Mouse (Mus musculus) myocyte (in vitro differentiated cells): Measurements from ENCODE around the gene Naf1. TPM values are rescaled to one million over a fixed set of nuclear protein-coding genes. Genes with fewer than 3 reads are reported as not detected.

Experiments used
- H3K27me3 ChIP-seq: one replicate; pipeline ENCODE4 v1.6.1; 2011; ENCODE audit not compliant: control insufficient read depth, insufficient read depth, insufficient read length
- H3K36me3 ChIP-seq: one replicate; pipeline ENCODE4 v1.6.1; 2011; ENCODE audit not compliant: control insufficient read depth, insufficient read depth
- H3K4me2 ChIP-seq: one replicate; pipeline ENCODE4 v1.6.1; 2011; ENCODE audit warnings: low read depth, control low read depth
- H3K4me3 ChIP-seq: one replicate; pipeline ENCODE4 v1.5.1; 2011; ENCODE audit warnings: mild to moderate bottlenecking, control low read depth, moderate library complexity
- H3K79me2 ChIP-seq: one replicate; pipeline ENCODE4 v1.6.1; 2011; ENCODE audit not compliant: control insufficient read depth, insufficient read depth
- H3ac ChIP-seq: one replicate; pipeline ENCODE4 v1.6.1; 2011; ENCODE audit not compliant: control insufficient read depth, insufficient read length
- CEBPB ChIP-seq: IDR thresholded peaks from 2 replicates; pipeline ENCODE4 v1.6.1; 2011; ENCODE audit warnings: mild to moderate bottlenecking, moderate library complexity; ENCODE audit not compliant: poor library complexity, insufficient read depth, severe bottlenecking
- E2F4 ChIP-seq: IDR thresholded peaks from one replicate; pipeline ENCODE4 v1.6.1; 2011; ENCODE audit warnings: mild to moderate bottlenecking, control low read depth, moderate library complexity; ENCODE audit not compliant: insufficient read depth
- MAX ChIP-seq: IDR thresholded peaks from one replicate; pipeline ENCODE4 v1.6.1; 2011; ENCODE audit warnings: low read depth, mild to moderate bottlenecking, control low read depth
- MYOD1 ChIP-seq, 3 experiments: IDR thresholded peaks; one replicate each; pipeline ENCODE4 v1.6.1; 2011; ENCODE audit warnings: control low read depth in 2 of 3, low read depth in 2 of 3, mild to moderate bottlenecking in 2 of 3, moderate library complexity in 1 of 3; ENCODE audit not compliant: insufficient read length in 2 of 3, control insufficient read depth in 1 of 3
- MYOG ChIP-seq, 3 experiments: IDR thresholded peaks; one replicate each; pipeline ENCODE4 v1.6.1; 2011; ENCODE audit warnings: control low read depth in 2 of 3, low read depth in 2 of 3, mild to moderate bottlenecking in 2 of 3; ENCODE audit not compliant: insufficient read length in 2 of 3, control insufficient read depth in 1 of 3, insufficient read depth in 1 of 3
- POLR2A ChIP-seq: IDR thresholded peaks from one replicate; pipeline ENCODE4 v1.6.1; 2011; ENCODE audit warnings: low read depth, mild to moderate bottlenecking, control low read depth, moderate library complexity; ENCODE audit not compliant: insufficient read length
- POLR2AphosphoS2 ChIP-seq: IDR thresholded peaks from one replicate; pipeline ENCODE4 v1.6.1; 2011; ENCODE audit warnings: low read depth, control low read depth; ENCODE audit not compliant: insufficient read length
- REST ChIP-seq: IDR thresholded peaks from one replicate; pipeline ENCODE4 v1.6.1; 2011; ENCODE audit warnings: mild to moderate bottlenecking, control low read depth, moderate library complexity; ENCODE audit not compliant: insufficient read depth, insufficient read length
- SRF ChIP-seq: IDR thresholded peaks from one replicate; pipeline ENCODE4 v1.6.1; 2011; ENCODE audit warnings: low read depth; ENCODE audit not compliant: control insufficient read depth, insufficient read length
- TCF12 ChIP-seq: IDR thresholded peaks from one replicate; pipeline ENCODE4 v1.6.1; 2011; ENCODE audit warnings: mild to moderate bottlenecking, control low read depth; ENCODE audit not compliant: poor library complexity, insufficient read depth, severe bottlenecking
- TCF3 ChIP-seq: IDR thresholded peaks from one replicate; pipeline ENCODE4 v1.6.1; 2011; ENCODE audit warnings: low read depth, control low read depth; ENCODE audit not compliant: insufficient read length
- USF1 ChIP-seq: IDR thresholded peaks from one replicate; pipeline ENCODE4 v1.6.1; 2011; ENCODE audit warnings: low read depth, mild to moderate bottlenecking, control low read depth, moderate library complexity
- polyA plus RNA-seq: library from polyadenylated mRNA; unstranded; fragments of >200 nt; fragmentation: generic; extraction: Trizol; gene quantifications from one replicate; pipeline ENCODE4 v1.2.1, GENCODE M21; 2012; ENCODE audit warnings: missing spikeins

Naf1 gene
- polyA plus RNA-seq, 1 experiment = 5.6 TPM

GRCm38 (mm10) chr8:66905000-66905399 is 45.0 kb downstream of the Naf1 start:
- Histone ChIP-seq H3K4me2 (no peak overlapping the region), H3K27me3 (no peaks in the 10 kb centered on the region), H3K79me2 (no peaks in the 10 kb centered on the region), H3ac (no peak overlapping the region), H3K4me3 (no peak overlapping the region), H3K36me3 (no peaks in the 10 kb centered on the region)
- no peak for TF ChIP-seq TCF3

GRCm38 (mm10) chr8:66905557-66905956 is 45.5 kb downstream of the Naf1 start:
- H3K36me3 ChIP-seq = no peaks in the 10 kb centered on the region
- TF ChIP-seq MYOD1 (IDR thresholded peaks at IDR 0.05; ENCODE audit: control insufficient read depth in 1 of 3, insufficient read length in 2 of 3, low read depth in 2 of 3) (no peak), POLR2A (no peak)
- H3K79me2 ChIP-seq = no peaks in the 10 kb centered on the region
- no peak overlapping the region for H3K4me3 ChIP-seq
- H3K4me2 ChIP-seq = no peak overlapping the region
- H3K27me3 ChIP-seq = no peaks in the 10 kb centered on the region
- no peak overlapping the region for H3ac ChIP-seq

GRCm38 (mm10) chr8:66906116-66906515 is 46.1 kb downstream of the Naf1 start:
- H3ac ChIP-seq = no peak overlapping the region
- no peaks in the 10 kb centered on the region for H3K36me3 ChIP-seq
- no peaks in the 10 kb centered on the region for H3K27me3 ChIP-seq
- H3K79me2 ChIP-seq = no peaks in the 10 kb centered on the region
- no peak overlapping the region for H3K4me3 ChIP-seq
- TF ChIP-seq POLR2AphosphoS2 = no peak
- no peak for TF ChIP-seq POLR2A
- TF ChIP-seq TCF12 = no peak
- TF ChIP-seq SRF = no peak
- TF ChIP-seq USF1 = no peak
- TF ChIP-seq MAX = no peak
- TF ChIP-seq REST = no peak
- no peak for TF ChIP-seq MYOD1 (IDR thresholded peaks at IDR 0.05; ENCODE audit: control insufficient read depth in 1 of 3, insufficient read length in 2 of 3, low read depth in 2 of 3)
- no peak for TF ChIP-seq E2F4
- TF ChIP-seq MYOG (IDR thresholded peaks at IDR 0.05; ENCODE audit: control insufficient read depth in 1 of 3, insufficient read depth in 1 of 3, insufficient read length in 2 of 3, low read depth in 2 of 3) = no peak
- TF ChIP-seq TCF3 = no peak
- TF ChIP-seq CEBPB = no peak
- H3K4me2 ChIP-seq = no peak overlapping the region

GRCm38 (mm10) chr8:66910684-66911083 is 50.7 kb downstream of the Naf1 start:
- Histone ChIP-seq H3ac (no peak overlapping the region), H3K27me3 (no peaks in the 10 kb centered on the region), H3K79me2 (no peaks in the 10 kb centered on the region), H3K4me2 (no peak overlapping the region), H3K36me3 (no peaks in the 10 kb centered on the region), H3K4me3 (no peak overlapping the region)
- TF ChIP-seq USF1 (no peak), E2F4 (no peak), MYOG (IDR thresholded peaks at IDR 0.05; ENCODE audit: control insufficient read depth in 1 of 3, insufficient read depth in 1 of 3, insufficient read length in 2 of 3, low read depth in 2 of 3) (no peak), CEBPB (no peak), TCF3 (no peak), TCF12 (no peak), MYOD1 (IDR thresholded peaks at IDR 0.05; ENCODE audit: control insufficient read depth in 1 of 3, insufficient read length in 2 of 3, low read depth in 2 of 3) (no peak), MAX (no peak), POLR2A (no peak)

GRCm38 (mm10) chr8:66913616-66914536 is 53.9 kb downstream of the Naf1 start:
- H3K4me2 ChIP-seq = no peak overlapping the region
- no peaks in the 10 kb centered on the region for H3K27me3 ChIP-seq
- H3K4me3 ChIP-seq = no peak overlapping the region
- no peaks in the 10 kb centered on the region for H3K79me2 ChIP-seq
- TF ChIP-seq TCF12 (no peak), MAX (no peak), TCF3 (no peak), SRF (no peak), E2F4 (no peak), POLR2AphosphoS2 (no peak), MYOG (IDR thresholded peaks at IDR 0.05; ENCODE audit: control insufficient read depth in 1 of 3, insufficient read depth in 1 of 3, insufficient read length in 2 of 3, low read depth in 2 of 3) (no peak), POLR2A (no peak), CEBPB (no peak), REST (no peak), USF1 (no peak), MYOD1 (IDR thresholded peaks at IDR 0.05; ENCODE audit: control insufficient read depth in 1 of 3, insufficient read length in 2 of 3, low read depth in 2 of 3) (no peak)
- H3ac ChIP-seq = no peak overlapping the region
- no peaks in the 10 kb centered on the region for H3K36me3 ChIP-seq
